In the genomic region with DNA sequence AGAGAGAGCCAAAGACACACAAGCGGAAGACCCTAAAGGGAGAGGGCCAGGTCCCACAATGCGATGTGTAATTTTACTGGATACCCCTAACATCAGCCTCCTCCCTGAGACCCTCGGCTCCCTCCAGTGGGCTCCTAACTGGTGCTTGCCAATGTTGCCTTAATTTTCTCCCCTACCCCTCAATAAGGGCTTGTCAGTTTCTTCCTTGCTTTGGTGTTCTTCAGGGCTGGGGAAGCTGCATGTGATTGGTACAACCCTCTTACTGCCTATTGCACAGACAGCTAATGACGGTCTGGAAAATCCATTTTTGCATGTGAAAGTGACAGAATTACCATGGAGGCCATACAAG, we compare ENCODE assay signal across 8 mouse cellular contexts. TPM values are rescaled to one million over a fixed set of nuclear protein-coding genes. Genes with fewer than 3 reads are reported as not detected.
DNase-seq lines count a peak whose midpoint lies in the region; ATAC-seq and TF ChIP-seq lines count a peak whose summit lies in the region.

No protein-coding gene starts in this region.

- H3K9ac ChIP-seq in embryonic facial prominence, embryonic 14.5 days (ENCODE audit: low read depth, low read length): peak overlapping the region; percentile 41; the same call in 1 of the 2 replicates
- peak overlapping the region; percentile 38; the same call in 1 of the 2 replicates for H3K9ac ChIP-seq in intestine, embryonic 16.5 days (ENCODE audit: low read depth, low read length)
- 0 out of 2 replicates have a peak overlapping the region, but pooled peaks have one; percentile 5 for H3K9ac ChIP-seq in neural tube, embryonic 12.5 days

- peak overlapping the region; percentile 75 for H3K4me3 ChIP-seq in left cerebral cortex, adult 2 months
- H3K4me3 ChIP-seq in embryonic facial prominence, embryonic 14.5 days (ENCODE audit: low read depth, low read length): peak overlapping the region; percentile 73
- peak overlapping the region; percentile 74 for H3K4me3 ChIP-seq in intestine, embryonic 16.5 days (ENCODE audit: low read length)
- H3K4me3 ChIP-seq in neural tube, embryonic 12.5 days: no peak overlapping the region

- H3K36me3 ChIP-seq in embryonic facial prominence, embryonic 14.5 days (ENCODE audit: control insufficient read depth, insufficient read depth, low read length): no peaks in the 10 kb centered on the region
- H3K36me3 ChIP-seq in intestine, embryonic 16.5 days (ENCODE audit: control insufficient read depth, insufficient read depth, low read length): no peaks in the 10 kb centered on the region
- no peaks in the 10 kb centered on the region for H3K36me3 ChIP-seq in neural tube, embryonic 12.5 days

- peak overlapping the region; percentile 77; the same call in 1 of the 2 replicates for H3K27ac ChIP-seq in left cerebral cortex, adult 2 months
- H3K27ac ChIP-seq in embryonic facial prominence, embryonic 14.5 days (replicated peaks; ENCODE audit: low read depth, low read length): peak overlapping the region; percentile 67
- peak overlapping the region; percentile 93 for H3K27ac ChIP-seq in intestine, embryonic 16.5 days (ENCODE audit: low read length)
- H3K27ac ChIP-seq in neural tube, embryonic 12.5 days: no peak overlapping the region

- no peaks in the 10 kb centered on the region for H3K27me3 ChIP-seq in embryonic facial prominence, embryonic 14.5 days (replicated peaks; ENCODE audit: control insufficient read depth, insufficient read depth, low read length)
- H3K27me3 ChIP-seq in intestine, embryonic 16.5 days (replicated peaks; ENCODE audit: control insufficient read depth, insufficient read depth, low read length): no peaks in the 10 kb centered on the region
- no peaks in the 10 kb centered on the region for H3K27me3 ChIP-seq in neural tube, embryonic 12.5 days (replicated peaks)

- no peak for ATAC-seq in embryonic facial prominence, embryonic 14.5 days (ENCODE audit: low read depth)
- no peak for ATAC-seq in intestine, embryonic 16.5 days
- ATAC-seq in neural tube, embryonic 12.5 days (ENCODE audit: low FRiP score, low read depth): no peak

- TF ChIP-seq CTCF in left cerebral cortex, adult 2 months (IDR thresholded peaks at IDR 0.05): no peak

- no peak for DNase-seq in left cerebral cortex, adult 2 months (ENCODE audit: extremely low spot score in 1 of 2, low spot score in 2 of 2)
- DNase-seq in left cerebral cortex, adult 18-20 months (ENCODE audit: low spot score in 2 of 2): no peak
- DNase-seq in embryonic facial prominence, embryonic 14.5 days (ENCODE audit: low spot score): no peak
- DNase-seq in cerebellum, adult 9-10 months: no peak
- DNase-seq in embryo, embryonic 10 days (ENCODE audit: low spot score): no peak
- no peak for DNase-seq in spleen, adult 12 weeks (ENCODE audit: low spot score)

- H3K4me2 ChIP-seq in embryonic facial prominence, embryonic 14.5 days (ENCODE audit: low read depth, low read length): peak overlapping the region; percentile 90
- peak overlapping the region; percentile 91 for H3K4me2 ChIP-seq in intestine, embryonic 16.5 days (ENCODE audit: low read depth, low read length)
- peak overlapping the region; percentile 96 for H3K4me2 ChIP-seq in neural tube, embryonic 12.5 days (replicated peaks)

- intact Hi-C loops in left cerebral cortex, adult 2 months (cut with DNase I): no loop called here

- peaks cover 49% of the 10 kb centered on the region for H3K4me1 ChIP-seq in embryonic facial prominence, embryonic 14.5 days (ENCODE audit: control insufficient read depth, insufficient read depth, low read length)
- H3K4me1 ChIP-seq in intestine, embryonic 16.5 days (ENCODE audit: control insufficient read depth, insufficient read depth, low read length): peaks cover 56% of the 10 kb centered on the region
- peaks cover 42% of the 10 kb centered on the region for H3K4me1 ChIP-seq in neural tube, embryonic 12.5 days

- WGBS in embryonic facial prominence, embryonic 14.5 days: 16% methylated on average over 4 of the region's 4 CpGs
- WGBS in intestine, embryonic 16.5 days: 28% methylated on average over 4 of the region's 4 CpGs
- 58% methylated on average over 4 of the region's 4 CpGs for WGBS in neural tube, embryonic 12.5 days

- no peaks in the 10 kb centered on the region for H3K9me3 ChIP-seq in embryonic facial prominence, embryonic 14.5 days (ENCODE audit: control insufficient read depth, low read length)
- H3K9me3 ChIP-seq in intestine, embryonic 16.5 days (ENCODE audit: control insufficient read depth, low read length): no peaks in the 10 kb centered on the region
- H3K9me3 ChIP-seq in neural tube, embryonic 12.5 days: no peaks in the 10 kb centered on the region

RNA-seq across cellular contexts. Expression of a gene that starts 1.9 kb away (rescaled TPM):
- 10 to 100 TPM; 20.0 to 24.9 TPM for total RNA-seq in left cerebral cortex, adult 2 months (2021)
- 10 to 100 TPM; 24.2 to 28.0 TPM for total RNA-seq in left cerebral cortex, adult 18-20 months (2021)
- 16.6 and 17.2 TPM in 2 replicates for polyA plus RNA-seq in embryonic facial prominence, embryonic 14.5 days (2014; fragmentation: Nextera tagmentation; extraction: Ambion mirVana)
- polyA plus RNA-seq in intestine, embryonic 16.5 days (2015; fragmentation: Nextera tagmentation; extraction: Ambion mirVana): 14.1 and 23.8 TPM in 2 replicates
- polyA plus RNA-seq in neural tube, embryonic 12.5 days (2016; fragmentation: Nextera tagmentation; extraction: Ambion mirVana): 14.2 and 15.9 TPM in 2 replicates

RNA-seq across cellular contexts. Expression of a gene that starts 2.0 kb away (rescaled TPM):
- total RNA-seq in left cerebral cortex, adult 2 months (2021): 10 to 100 TPM; 21.5 to 28.4 TPM
- total RNA-seq in left cerebral cortex, adult 18-20 months (2021): 10 to 100 TPM; 23.7 to 24.0 TPM
- polyA plus RNA-seq in embryonic facial prominence, embryonic 14.5 days (2014; fragmentation: Nextera tagmentation; extraction: Ambion mirVana): 48.4 and 54.3 TPM in 2 replicates
- polyA plus RNA-seq in intestine, embryonic 16.5 days (2015; fragmentation: Nextera tagmentation; extraction: Ambion mirVana): 82.9 and 86.3 TPM in 2 replicates
- polyA plus RNA-seq in neural tube, embryonic 12.5 days (2016; fragmentation: Nextera tagmentation; extraction: Ambion mirVana): 30.8 and 34.7 TPM in 2 replicates
